Mouse (Mus musculus): ENCODE measurements at regions not wholly inside any gene's neighbourhood (a gene's known extent, or its start where the extent isn't known, plus 50 kb on each side); places are given as distances from the start of the nearest gene placed in this dataset.

GRCm38 (mm10) chr13:30042689-30043320 is 56.9 kb upstream of the E2f3 start:
- DNase-seq: no peak

GRCm38 (mm10) chr13:30041501-30042295 is 55.8 kb upstream of the E2f3 start:
- peak; percentile 37 for DNase-seq

GRCm38 (mm10) chr13:30040288-30040687 is 54.4 kb upstream of the E2f3 start:
- DNase-seq: peak; percentile 87

GRCm38 (mm10) chr13:30039791-30040190 is 53.9 kb upstream of the E2f3 start:
- DNase-seq: peak; percentile 25

GRCm38 (mm10) chr13:30036561-30036960 is 50.7 kb upstream of the E2f3 start:
- DNase-seq: no peak

- DNase-seq: no peak
Measured at GRCm38 (mm10) chr13:30036071-30036470, 50.2 kb upstream of the E2f3 start.
